Mouse (Mus musculus): ENCODE results near the gene Adsl. TPM values are rescaled to one million over a fixed set of nuclear protein-coding genes. Genes with fewer than 3 reads are reported as not detected.

Gene Adsl
- polyA plus RNA-seq, 1 experiment from 2014 or later, result 256 TPM

- H3K9ac ChIP-seq (ENCODE audit: low read depth, low read length), result no peak overlapping the region
- H3K4me2 ChIP-seq, result no peak overlapping the region
- DNase-seq (ENCODE audit: low spot score), result no peak
- H3K27ac ChIP-seq (ENCODE audit: low read depth, low read length), result no peak overlapping the region
- no peak for ATAC-seq (replicated peaks; ENCODE audit: low FRiP score)
- H3K36me3 ChIP-seq (ENCODE audit: control insufficient read depth, insufficient read depth, low read length), result peaks cover 45% of the 10 kb centered on the region
- no peaks in the 10 kb centered on the region for H3K27me3 ChIP-seq (replicated peaks; ENCODE audit: control insufficient read depth, insufficient read depth, low read length)
- no peaks in the 10 kb centered on the region for H3K9me3 ChIP-seq (ENCODE audit: control insufficient read depth, low read length)
- H3K4me3 ChIP-seq (ENCODE audit: low read depth, low read length), result no peak overlapping the region
- 88% methylated on average over 9 of the region's 9 CpGs for WGBS
- H3K4me1 ChIP-seq (replicated peaks; ENCODE audit: control insufficient read depth, insufficient read depth, low read length), result peaks cover 12% of the 10 kb centered on the region
Measured at GRCm38 (mm10) chr15:80953971-80954370, 5.7 kb downstream of the Adsl start.

DNA sequence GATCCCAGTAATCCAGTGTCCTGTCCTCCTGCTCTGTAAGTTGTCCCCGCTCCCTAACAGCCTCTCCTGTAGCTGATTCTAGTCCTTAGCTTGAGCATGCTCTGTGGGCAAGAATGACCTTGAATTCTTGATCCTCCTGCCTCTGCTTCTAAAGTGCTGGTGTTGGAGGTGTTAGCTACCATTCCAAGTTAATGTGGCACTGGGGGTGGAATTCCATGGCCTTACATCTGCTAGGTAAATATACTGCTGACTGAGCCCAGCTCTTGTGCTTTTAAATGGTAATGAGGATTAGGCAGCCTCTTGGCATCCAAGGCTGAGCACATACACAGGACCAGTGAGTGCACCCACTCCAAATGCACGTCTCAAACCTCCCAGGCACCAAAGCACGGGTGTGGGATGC lies 6.6 kb downstream of the Adsl start:
- Histone ChIP-seq H3K9me3 (ENCODE audit: control insufficient read depth, low read length) (no peaks in the 10 kb centered on the region), H3K9ac (ENCODE audit: low read depth, low read length) (no peak overlapping the region), H3K4me3 (ENCODE audit: low read depth, low read length) (no peak overlapping the region), H3K27ac (ENCODE audit: low read depth, low read length) (no peak overlapping the region), H3K36me3 (ENCODE audit: control insufficient read depth, insufficient read depth, low read length) (peaks cover 45% of the 10 kb centered on the region), H3K4me2 (no peak overlapping the region), H3K27me3 (replicated peaks; ENCODE audit: control insufficient read depth, insufficient read depth, low read length) (no peaks in the 10 kb centered on the region), H3K4me1 (replicated peaks; ENCODE audit: control insufficient read depth, insufficient read depth, low read length) (peaks cover 5% of the 10 kb centered on the region)
- no peak for ATAC-seq (replicated peaks; ENCODE audit: low FRiP score)
- no peak for DNase-seq (ENCODE audit: low spot score)
- WGBS, result 81% methylated on average over 3 of the region's 3 CpGs

DNA sequence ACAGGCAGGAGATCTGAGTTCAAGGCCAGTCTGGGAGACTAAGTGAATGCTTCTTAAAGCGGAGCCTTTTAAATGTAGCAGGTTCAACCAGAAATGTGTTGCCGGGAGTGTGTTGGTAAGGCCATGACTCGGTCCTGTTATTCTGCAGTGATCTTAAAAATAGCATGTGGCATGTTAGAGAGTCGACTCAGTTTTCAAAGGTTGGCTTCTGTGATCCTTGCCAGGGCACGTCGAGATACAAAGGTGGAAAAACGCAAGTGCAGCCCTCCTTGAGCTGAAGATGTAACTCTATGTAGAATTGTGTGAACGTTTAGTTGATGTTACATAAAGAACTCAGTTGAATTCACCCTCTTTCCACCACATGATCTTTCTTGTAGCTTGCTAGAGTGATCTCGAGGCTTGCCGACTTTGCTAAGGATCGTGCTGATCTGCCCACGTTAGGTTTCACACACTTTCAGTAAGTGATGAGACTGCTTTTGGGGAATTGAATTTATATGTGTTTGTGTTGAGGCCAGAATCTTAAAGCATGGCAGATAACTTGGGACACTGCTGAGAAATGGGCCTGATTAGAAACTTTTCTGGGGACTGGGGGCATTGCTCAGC lies 7.6 kb downstream of the Adsl start:
- Histone ChIP-seq H3K9ac (ENCODE audit: low read depth, low read length) (no peak overlapping the region), H3K27me3 (replicated peaks; ENCODE audit: control insufficient read depth, insufficient read depth, low read length) (no peaks in the 10 kb centered on the region), H3K27ac (ENCODE audit: low read depth, low read length) (no peak overlapping the region), H3K4me1 (replicated peaks; ENCODE audit: control insufficient read depth, insufficient read depth, low read length) (no peaks in the 10 kb centered on the region), H3K9me3 (ENCODE audit: control insufficient read depth, low read length) (no peaks in the 10 kb centered on the region), H3K4me2 (no peak overlapping the region), H3K4me3 (ENCODE audit: low read depth, low read length) (no peak overlapping the region), H3K36me3 (ENCODE audit: control insufficient read depth, insufficient read depth, low read length) (peaks cover 53% of the 10 kb centered on the region)
- WGBS, result 92% methylated on average over 12 of the region's 12 CpGs
- DNase-seq (ENCODE audit: low spot score) (no peak), ATAC-seq (replicated peaks; ENCODE audit: low FRiP score) (no peak)

DNA sequence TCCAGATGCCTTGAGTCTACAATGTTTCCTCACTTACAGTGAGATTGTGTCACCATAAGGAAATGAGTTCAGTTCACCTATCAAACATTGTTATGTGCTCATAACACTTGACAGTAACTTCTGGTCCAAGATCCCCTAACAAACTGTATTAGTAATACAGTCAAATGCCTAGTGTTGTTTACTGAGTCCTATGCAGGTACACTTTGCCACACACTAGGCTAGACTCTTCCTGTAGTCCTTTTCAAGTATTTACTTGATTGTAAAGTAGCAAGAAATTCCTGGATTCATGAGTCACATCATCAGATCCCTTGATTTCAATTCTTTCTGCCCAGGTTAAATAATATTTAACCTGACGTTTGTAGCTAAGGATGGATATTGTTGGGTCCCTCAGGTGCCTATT lies 21.1 kb downstream of the Adsl start:
- H3K4me3 ChIP-seq (ENCODE audit: low read depth, low read length), result no peak overlapping the region
- 89% methylated on average over 1 of the region's 1 CpGs for WGBS
- peaks cover 38% of the 10 kb centered on the region for H3K36me3 ChIP-seq (ENCODE audit: control insufficient read depth, insufficient read depth, low read length)
- DNase-seq (ENCODE audit: low spot score) (no peak), ATAC-seq (replicated peaks; ENCODE audit: low FRiP score) (no peak)
- H3K4me2 ChIP-seq, result no peak overlapping the region
- no peaks in the 10 kb centered on the region for H3K9me3 ChIP-seq (ENCODE audit: control insufficient read depth, low read length)
- H3K9ac ChIP-seq (ENCODE audit: low read depth, low read length), result no peak overlapping the region
- H3K27me3 ChIP-seq (replicated peaks; ENCODE audit: control insufficient read depth, insufficient read depth, low read length), result no peaks in the 10 kb centered on the region
- H3K27ac ChIP-seq (ENCODE audit: low read depth, low read length), result no peak overlapping the region
- no peaks in the 10 kb centered on the region; the same call in 1 of the 2 replicates for H3K4me1 ChIP-seq (replicated peaks; ENCODE audit: control insufficient read depth, insufficient read depth, low read length)

- no peak for ATAC-seq (replicated peaks; ENCODE audit: low FRiP score)
- Histone ChIP-seq H3K9me3 (ENCODE audit: control insufficient read depth, low read length) (no peaks in the 10 kb centered on the region), H3K4me2 (no peak overlapping the region), H3K27me3 (replicated peaks; ENCODE audit: control insufficient read depth, insufficient read depth, low read length) (no peaks in the 10 kb centered on the region), H3K27ac (ENCODE audit: low read depth, low read length) (no peak overlapping the region), H3K4me1 (replicated peaks; ENCODE audit: control insufficient read depth, insufficient read depth, low read length) (peaks cover 5% of the 10 kb centered on the region; the same call in 1 of the 2 replicates), H3K4me3 (ENCODE audit: low read depth, low read length) (no peak overlapping the region), H3K9ac (ENCODE audit: low read depth, low read length) (no peak overlapping the region), H3K36me3 (ENCODE audit: control insufficient read depth, insufficient read depth, low read length) (peaks cover 7% of the 10 kb centered on the region)
- WGBS, result 50% methylated on average over 5 of the region's 5 CpGs
- no peak for DNase-seq (ENCODE audit: low spot score)
Measured at GRCm38 (mm10) chr15:80974311-80974710, 26.0 kb downstream of the Adsl start.

GRCm38 (mm10) chr15:80975666-80976065 lies 27.4 kb downstream of the Adsl start:
- no peaks in the 10 kb centered on the region for H3K9me3 ChIP-seq (ENCODE audit: control insufficient read depth, low read length)
- no peak for DNase-seq (ENCODE audit: low spot score)
- H3K27ac ChIP-seq (ENCODE audit: low read depth, low read length), result no peak overlapping the region
- no peaks in the 10 kb centered on the region for H3K36me3 ChIP-seq (ENCODE audit: control insufficient read depth, insufficient read depth, low read length)
- H3K27me3 ChIP-seq (replicated peaks; ENCODE audit: control insufficient read depth, insufficient read depth, low read length), result no peaks in the 10 kb centered on the region
- ATAC-seq (replicated peaks; ENCODE audit: low FRiP score), result no peak
- H3K4me1 ChIP-seq (replicated peaks; ENCODE audit: control insufficient read depth, insufficient read depth, low read length), result peaks cover 10% of the 10 kb centered on the region
- no peak overlapping the region for H3K9ac ChIP-seq (ENCODE audit: low read depth, low read length)
- 89% methylated on average over 3 of the region's 3 CpGs for WGBS
- H3K4me3 ChIP-seq (ENCODE audit: low read depth, low read length), result no peak overlapping the region
- H3K4me2 ChIP-seq, result no peak overlapping the region

GRCm38 (mm10) chr15:80977620-80978334 lies 29.5 kb downstream of the Adsl start, which contains the start of gene Sgsm3:
Gene Sgsm3, plus strand, starts transcription at chr15:80977765.
- under 1% methylated on average over 67 of the region's 67 CpGs for WGBS
- H3K27ac ChIP-seq (ENCODE audit: low read depth, low read length), result no peak within 1 kb of the TSS
- H3K9ac ChIP-seq (ENCODE audit: low read depth, low read length), result peak within 1 kb of the TSS; percentile 66

GRCm38 (mm10) chr15:80979611-80980010 lies 31.3 kb downstream of the Adsl start:
- Histone ChIP-seq H3K4me3 (ENCODE audit: low read depth, low read length) (no peak overlapping the region), H3K27ac (ENCODE audit: low read depth, low read length) (no peak overlapping the region), H3K36me3 (ENCODE audit: control insufficient read depth, insufficient read depth, low read length) (no peaks in the 10 kb centered on the region), H3K4me1 (replicated peaks; ENCODE audit: control insufficient read depth, insufficient read depth, low read length) (peaks cover 19% of the 10 kb centered on the region), H3K4me2 (no peak overlapping the region), H3K9ac (ENCODE audit: low read depth, low read length) (no peak overlapping the region), H3K27me3 (replicated peaks; ENCODE audit: control insufficient read depth, insufficient read depth, low read length) (no peaks in the 10 kb centered on the region), H3K9me3 (ENCODE audit: control insufficient read depth, low read length) (no peaks in the 10 kb centered on the region)
- ATAC-seq (replicated peaks; ENCODE audit: low FRiP score) (no peak), DNase-seq (ENCODE audit: low spot score) (no peak)
- 80% methylated on average over 4 of the region's 4 CpGs for WGBS

More at GRCm38 (mm10) chr15:80977620-80978334, 29.5 kb downstream of the Adsl start, which contains the start of gene Sgsm3:
- Histone ChIP-seq H3K9me3 (ENCODE audit: control insufficient read depth, low read length) (no peaks in the 10 kb centered on the region), H3K36me3 (ENCODE audit: control insufficient read depth, insufficient read depth, low read length) (no peaks in the 10 kb centered on the region), H3K27me3 (replicated peaks; ENCODE audit: control insufficient read depth, insufficient read depth, low read length) (no peaks in the 10 kb centered on the region), H3K4me1 (replicated peaks; ENCODE audit: control insufficient read depth, insufficient read depth, low read length) (peaks cover 19% of the 10 kb centered on the region), H3K4me3 (ENCODE audit: low read depth, low read length) (peak within 1 kb of the TSS; percentile 70), H3K4me2 (peak within 1 kb of the TSS; percentile 84)
- peak; percentile 87 for ATAC-seq (replicated peaks; ENCODE audit: low FRiP score)
- peak; percentile 85 for DNase-seq (ENCODE audit: low spot score)

- Histone ChIP-seq H3K27me3 (replicated peaks; ENCODE audit: control insufficient read depth, insufficient read depth, low read length) (no peaks in the 10 kb centered on the region), H3K4me2 (no peak overlapping the region), H3K27ac (ENCODE audit: low read depth, low read length) (0 out of 2 replicates have a peak overlapping the region, but pooled peaks have one; percentile 52), H3K36me3 (ENCODE audit: control insufficient read depth, insufficient read depth, low read length) (no peaks in the 10 kb centered on the region), H3K9me3 (ENCODE audit: control insufficient read depth, low read length) (no peaks in the 10 kb centered on the region), H3K4me3 (ENCODE audit: low read depth, low read length) (no peak overlapping the region), H3K4me1 (replicated peaks; ENCODE audit: control insufficient read depth, insufficient read depth, low read length) (peaks cover 19% of the 10 kb centered on the region), H3K9ac (ENCODE audit: low read depth, low read length) (no peak overlapping the region)
- WGBS, result 43% methylated on average over 4 of the region's 4 CpGs
- ATAC-seq (replicated peaks; ENCODE audit: low FRiP score) (peak; percentile 71), DNase-seq (ENCODE audit: low spot score) (no peak)
Measured at GRCm38 (mm10) chr15:80981176-80981575, 32.9 kb downstream of the Adsl start.
